Mouse (Mus musculus) cerebellum, adult 2 months (tissue): Measurements from ENCODE around the gene Cbfa2t3. TPM values are rescaled to one million over a fixed set of nuclear protein-coding genes. Genes with fewer than 3 reads are reported as not detected.

Experiments used
- DNase-seq, 2 experiments: peaks; one replicate each; pipeline ENCODE4 v3.0.0; 2021
- H3K27ac ChIP-seq: fragments of 200-500 bp; 2 replicates; pipeline ENCODE4 v1.5.1; 2012; ENCODE audit warnings: low read length, control low read depth, inconsistent platforms; ENCODE audit not compliant: insufficient read depth
- H3K27me3 ChIP-seq: fragments of 200-500 bp; 2 replicates; pipeline ENCODE4 v1.6.1; 2012; ENCODE audit warnings: inconsistent platforms, mild to moderate bottlenecking, low read length, moderate library complexity; ENCODE audit not compliant: control insufficient read depth, insufficient read depth
- H3K4me1 ChIP-seq: fragments of 200-500 bp; 2 replicates; pipeline ENCODE4 v1.6.1; 2011; ENCODE audit warnings: low read length; ENCODE audit not compliant: control insufficient read depth, insufficient read depth
- H3K4me3 ChIP-seq: fragments of 200-500 bp; replicated peaks from 2 replicates; pipeline ENCODE3; 2011; ENCODE audit warnings: mild to moderate bottlenecking, low read depth, low read length, control low read depth; ENCODE audit not compliant: insufficient read depth
- CTCF ChIP-seq: fragments of 200-500 bp; IDR thresholded peaks from 2 replicates; pipeline ENCODE4 v1.5.1; 2011; ENCODE audit warnings: low read depth, mild to moderate bottlenecking, control low read depth, low read length, moderate library complexity, borderline replicate concordance; ENCODE audit not compliant: insufficient read depth
- POLR2A ChIP-seq: fragments of 200-500 bp; IDR thresholded peaks from 2 replicates; pipeline ENCODE4 v1.6.1; 2011; ENCODE audit warnings: low read length, control low read depth, borderline replicate concordance; ENCODE audit not compliant: insufficient read depth
- WGBS: fragments of 180-500 bp; shearing (Covaris S2); methylation state at CpG from one replicate; pipeline ENCODE4 v1.1.7; 2018; 5-methylcytosine and 5-hydroxymethylcytosine counted together
- polyA plus RNA-seq: library from polyadenylated mRNA; depleted of rRNA; stranded (reverse); fragments of >200 nt; gene quantifications from 2 replicates; pipeline ENCODE4 v1.2.3, GENCODE M21; 2012

The Cbfa2t3 gene
- polyA plus RNA-seq, 1 experiment, result 17.7 TPM

DNA sequence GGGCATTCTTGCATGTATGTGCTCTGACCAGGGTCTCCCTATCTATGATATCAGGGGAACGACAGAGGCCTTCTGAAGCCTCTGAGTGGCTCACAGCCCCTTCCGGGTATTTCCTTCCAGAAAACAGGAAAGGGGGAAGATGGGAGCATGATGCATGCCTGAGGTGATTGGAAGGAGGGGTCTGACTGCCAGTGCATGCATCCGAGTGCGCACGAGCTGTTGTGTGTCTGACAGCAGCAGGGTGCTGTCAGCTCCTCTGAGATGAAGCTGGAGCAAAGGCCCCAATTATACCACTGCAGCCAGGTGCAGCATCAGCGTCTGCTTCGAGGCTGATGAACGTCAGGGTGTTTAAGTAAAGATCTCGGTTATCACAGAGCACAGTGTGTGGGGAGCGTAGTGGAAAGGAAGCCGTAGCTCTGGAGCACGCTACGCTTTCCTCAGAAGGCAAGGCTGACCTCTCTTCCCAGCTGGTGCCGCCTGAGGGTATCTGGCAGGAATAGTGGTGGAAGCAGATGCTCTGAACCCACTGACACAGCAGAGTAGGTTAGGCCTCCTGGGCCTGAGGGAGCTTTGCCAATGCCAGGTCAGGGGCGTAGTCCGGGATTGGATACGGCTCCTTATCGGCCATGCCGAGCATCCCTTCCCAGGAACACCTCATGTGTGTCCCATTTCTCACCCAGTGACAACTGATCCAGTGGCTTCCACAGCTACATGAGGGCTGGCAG, 105.0 kb downstream of the Cbfa2t3 start:
- peak; percentile 58 to 59 for DNase-seq
- TF ChIP-seq POLR2A, result no peak
- no peak for TF ChIP-seq CTCF
- 0 out of 2 replicates have a peak overlapping the region, but pooled peaks have one; percentile 5 for H3K27ac ChIP-seq
- no peaks in the 10 kb centered on the region for H3K27me3 ChIP-seq
- peaks cover 16% of the 10 kb centered on the region for H3K4me1 ChIP-seq
- no peak overlapping the region for H3K4me3 ChIP-seq
- 24% methylated on average over 19 of the region's 19 CpGs for WGBS

DNA sequence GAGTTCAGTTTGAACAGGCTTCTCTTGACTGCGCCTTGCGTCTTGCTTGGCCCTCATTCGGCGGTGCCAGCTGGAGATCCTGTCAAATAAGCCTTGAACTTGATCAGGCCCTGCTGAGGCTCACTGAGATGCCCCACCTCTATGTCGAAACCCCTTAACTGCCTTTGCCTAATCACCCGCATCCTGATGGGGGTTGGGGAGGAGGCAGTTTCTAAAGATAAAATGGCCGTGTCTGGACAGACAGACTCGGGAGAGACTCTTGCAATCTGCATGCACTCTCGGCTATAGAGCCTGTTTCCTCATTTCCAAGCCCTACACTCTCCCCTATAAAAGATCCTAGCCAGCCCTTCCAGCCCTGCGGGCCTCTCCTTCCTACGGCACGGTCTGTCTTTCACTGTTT, 105.7 kb downstream of the Cbfa2t3 start:
- DNase-seq, result no peak
- Histone ChIP-seq H3K27me3 (no peaks in the 10 kb centered on the region), H3K4me3 (no peak overlapping the region), H3K27ac (0 out of 2 replicates have a peak overlapping the region, but pooled peaks have one; percentile 25), H3K4me1 (peaks cover 16% of the 10 kb centered on the region)
- WGBS, result 71% methylated on average over 12 of the region's 12 CpGs
- TF ChIP-seq CTCF (no peak), POLR2A (no peak)

DNA sequence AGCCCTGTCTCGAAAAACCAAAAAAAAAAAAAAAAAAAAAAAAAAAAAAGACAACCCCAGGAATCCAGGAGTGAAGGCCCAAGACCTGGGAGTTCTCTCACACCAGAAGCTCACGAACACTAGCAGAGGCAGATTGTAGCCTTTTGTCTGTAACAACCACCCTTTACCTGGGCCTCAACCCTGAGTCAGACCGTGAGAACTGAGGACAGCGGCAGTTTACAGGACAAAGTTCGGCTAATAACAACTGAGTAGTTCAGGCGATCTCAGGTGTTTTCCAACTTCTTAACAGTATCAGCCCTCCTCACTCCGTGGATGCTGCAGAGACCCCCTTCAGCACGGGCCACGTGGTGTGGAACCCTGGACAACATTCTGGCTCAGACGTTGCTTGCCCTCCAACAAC, 112.2 kb downstream of the Cbfa2t3 start:
- WGBS, result 90% methylated on average over 10 of the region's 10 CpGs
- Histone ChIP-seq H3K27me3 (no peaks in the 10 kb centered on the region), H3K27ac (no peak overlapping the region), H3K4me3 (no peak overlapping the region), H3K4me1 (no peaks in the 10 kb centered on the region)
- TF ChIP-seq POLR2A (no peak), CTCF (no peak)
- DNase-seq, result no peak

DNA sequence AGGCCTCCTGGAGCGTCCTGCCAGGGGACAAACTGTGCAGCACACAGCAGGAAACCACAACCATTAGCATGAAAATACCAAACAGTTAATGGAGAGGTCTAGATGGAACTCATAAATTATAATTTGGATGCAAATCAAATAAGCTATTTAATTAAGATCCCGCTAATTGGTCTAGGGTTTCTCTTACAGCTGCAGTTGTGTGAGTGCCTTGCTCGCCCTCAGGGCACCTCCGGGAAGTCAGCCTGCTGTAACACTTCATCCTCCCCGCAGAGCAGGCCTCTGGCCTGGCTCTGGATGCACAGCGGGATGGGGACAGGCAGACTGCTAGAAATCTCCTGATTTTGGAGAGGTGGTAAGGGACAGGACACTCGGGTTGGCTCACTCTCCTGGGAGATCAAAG, 112.7 kb downstream of the Cbfa2t3 start:
- no peak overlapping the region for H3K4me3 ChIP-seq
- H3K27ac ChIP-seq, result no peak overlapping the region
- no peaks in the 10 kb centered on the region for H3K4me1 ChIP-seq
- TF ChIP-seq POLR2A, result no peak
- no peak for DNase-seq
- H3K27me3 ChIP-seq, result no peaks in the 10 kb centered on the region
- WGBS, result 60% methylated on average over 7 of the region's 7 CpGs

DNA sequence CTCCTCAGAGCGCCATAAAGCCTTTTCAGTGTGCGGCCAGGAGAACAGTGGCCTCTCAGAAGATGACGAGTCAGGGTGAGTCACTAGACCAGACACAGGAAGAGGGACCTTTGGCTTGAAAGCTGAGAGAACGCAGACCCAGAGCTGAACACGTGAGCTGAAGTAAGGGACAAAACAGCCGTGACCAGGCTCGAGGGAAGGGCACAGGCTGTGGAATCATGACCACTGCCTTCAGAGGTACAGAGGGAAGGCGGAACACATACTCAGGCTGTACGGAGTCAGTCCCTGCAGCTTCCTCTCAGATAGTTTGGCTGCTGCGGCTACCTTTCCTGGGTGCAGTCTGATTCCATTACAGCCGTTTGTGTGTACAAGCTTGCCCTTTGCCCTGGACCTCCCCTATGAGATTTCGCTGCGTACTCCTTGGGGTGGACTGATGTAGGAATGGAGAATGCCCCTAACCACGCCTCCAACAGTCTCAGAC, 113.5 kb downstream of the Cbfa2t3 start:
- no peak for DNase-seq
- Histone ChIP-seq H3K27ac (no peak overlapping the region), H3K4me1 (no peaks in the 10 kb centered on the region), H3K27me3 (no peaks in the 10 kb centered on the region), H3K4me3 (no peak overlapping the region)
- TF ChIP-seq POLR2A, result no peak
- TF ChIP-seq CTCF, result no peak
- 79% methylated on average over 14 of the region's 14 CpGs for WGBS

DNA sequence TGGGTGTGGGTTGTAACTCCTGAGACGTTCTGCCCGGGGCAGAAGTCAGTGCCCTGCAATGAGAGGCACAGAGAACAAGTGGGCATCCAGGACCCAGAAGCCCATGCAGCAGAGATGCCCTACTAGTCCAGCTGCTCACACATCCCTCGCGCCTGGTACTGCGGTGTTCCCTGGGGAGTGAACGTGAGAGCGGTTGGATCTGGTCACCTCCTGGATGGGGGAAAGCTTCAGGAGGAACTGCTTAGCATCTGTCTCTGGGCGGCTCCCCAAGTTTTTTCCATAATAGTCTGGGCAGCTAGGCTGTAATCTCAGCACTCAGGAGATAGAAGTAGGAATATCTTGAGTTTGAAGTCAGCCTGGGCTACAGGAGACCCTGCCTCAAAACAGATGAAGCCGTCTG, 113.9 kb downstream of the Cbfa2t3 start:
- DNase-seq, result no peak
- Histone ChIP-seq H3K27me3 (no peaks in the 10 kb centered on the region), H3K4me3 (no peak overlapping the region), H3K27ac (no peak overlapping the region), H3K4me1 (no peaks in the 10 kb centered on the region)
- 60% methylated on average over 9 of the region's 9 CpGs for WGBS
- TF ChIP-seq CTCF (no peak), POLR2A (no peak)

DNA sequence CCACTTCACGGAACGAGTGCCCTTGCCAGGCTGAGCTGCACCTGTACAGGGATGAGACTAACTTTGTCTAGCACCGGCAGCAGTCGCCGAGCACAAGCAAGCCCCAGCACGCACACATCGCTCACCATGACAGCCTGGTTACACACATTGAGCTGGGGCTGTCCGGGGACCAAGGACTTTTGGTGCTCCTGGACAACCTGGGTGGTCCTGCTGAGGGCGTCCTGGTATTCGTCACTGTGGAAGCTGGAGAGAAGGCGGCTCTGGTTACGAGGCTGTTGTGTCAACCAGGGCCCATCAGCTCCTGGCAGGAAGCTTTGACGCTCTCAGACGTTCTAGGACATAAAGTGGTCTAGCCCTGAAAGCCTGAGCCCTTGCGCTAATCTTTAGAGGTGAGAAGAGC, 118.0 kb downstream of the Cbfa2t3 start:
- no peaks in the 10 kb centered on the region for H3K27me3 ChIP-seq
- no peak for TF ChIP-seq POLR2A
- no peak for TF ChIP-seq CTCF
- no peak overlapping the region for H3K27ac ChIP-seq
- no peak for DNase-seq
- no peak overlapping the region for H3K4me3 ChIP-seq
- peaks cover 3% of the 10 kb centered on the region; the same call in 1 of the 2 replicates for H3K4me1 ChIP-seq
- WGBS, result 84% methylated on average over 13 of the region's 15 CpGs

DNA sequence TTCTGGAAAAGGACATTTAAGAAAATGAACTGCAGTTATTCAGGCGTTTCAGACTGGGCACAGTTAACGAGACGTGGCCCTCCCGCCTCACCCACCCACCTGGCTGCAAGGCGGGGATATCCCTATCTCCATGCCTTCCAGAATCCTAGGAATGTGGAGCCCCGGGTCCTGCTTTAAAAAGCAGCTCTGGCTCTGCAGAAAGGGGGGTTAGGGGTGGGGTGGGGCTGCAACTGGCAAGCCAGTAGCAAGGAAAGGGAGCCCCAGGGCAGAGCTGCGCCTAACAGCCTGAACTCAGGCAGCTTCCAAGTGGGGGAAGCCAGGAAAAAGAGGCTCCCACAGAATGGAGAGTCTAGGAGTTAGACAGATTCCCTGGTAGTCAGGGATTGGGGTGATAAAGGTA, 119.7 kb downstream of the Cbfa2t3 start:
- 62% methylated on average over 7 of the region's 7 CpGs for WGBS
- Histone ChIP-seq H3K27me3 (no peaks in the 10 kb centered on the region), H3K4me1 (peaks cover 15% of the 10 kb centered on the region), H3K27ac (no peak overlapping the region), H3K4me3 (no peak overlapping the region)
- TF ChIP-seq CTCF (no peak), POLR2A (no peak)
- no peak for DNase-seq
